Mouse (Mus musculus): ENCODE measurements at regions not wholly inside any gene's neighbourhood (a gene's known extent, or its start where the extent isn't known, plus 50 kb on each side); places are given as distances from the start of the nearest gene placed in this dataset.
A peak's percentile ranks its signal among the peaks of the same experiment; 100 is the strongest.

DNA sequence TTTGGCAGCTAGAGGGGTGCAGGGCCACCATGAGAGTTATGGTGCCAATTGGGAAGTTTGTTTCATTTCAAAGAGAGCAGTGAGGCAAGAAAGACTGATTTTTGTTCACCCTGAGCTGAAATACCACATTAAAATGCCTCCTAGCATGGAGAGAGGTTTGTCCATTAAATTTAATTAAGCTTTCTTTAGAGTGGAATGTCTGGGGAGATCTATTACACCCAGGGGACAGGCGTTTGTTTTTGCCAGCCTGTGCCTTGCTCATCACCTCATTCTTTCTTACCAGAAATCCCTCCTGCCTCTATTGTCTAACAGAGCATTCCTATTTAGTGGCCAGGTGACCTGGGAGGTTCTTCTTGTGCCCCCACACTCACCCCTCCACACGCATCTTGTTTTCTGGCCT, 55.2 kb upstream of the Rcn1 start:
- Histone ChIP-seq H3K27ac (ENCODE audit: control insufficient read depth, insufficient read depth, low read depth, low read length) (no peak overlapping the region), H3K4me1 (ENCODE audit: control insufficient read depth, insufficient read depth, low read length) (no peaks in the 10 kb centered on the region), H3K4me3 (ENCODE audit: control insufficient read depth, low read depth, low read length) (no peak overlapping the region), H3K27me3 (ENCODE audit: control insufficient read depth, insufficient read depth, low read length) (no peaks in the 10 kb centered on the region), H3K36me3 (ENCODE audit: control insufficient read depth, insufficient read depth, low read length) (no peaks in the 10 kb centered on the region)
- TF ChIP-seq POLR2A (IDR thresholded peaks at IDR 0.05; ENCODE audit: control insufficient read depth, low read depth, low read length) (no peak), CTCF (IDR thresholded peaks at IDR 0.05; ENCODE audit: control insufficient read depth, insufficient read depth, insufficient replicate concordance, low read depth, low read length) (no peak)

DNA sequence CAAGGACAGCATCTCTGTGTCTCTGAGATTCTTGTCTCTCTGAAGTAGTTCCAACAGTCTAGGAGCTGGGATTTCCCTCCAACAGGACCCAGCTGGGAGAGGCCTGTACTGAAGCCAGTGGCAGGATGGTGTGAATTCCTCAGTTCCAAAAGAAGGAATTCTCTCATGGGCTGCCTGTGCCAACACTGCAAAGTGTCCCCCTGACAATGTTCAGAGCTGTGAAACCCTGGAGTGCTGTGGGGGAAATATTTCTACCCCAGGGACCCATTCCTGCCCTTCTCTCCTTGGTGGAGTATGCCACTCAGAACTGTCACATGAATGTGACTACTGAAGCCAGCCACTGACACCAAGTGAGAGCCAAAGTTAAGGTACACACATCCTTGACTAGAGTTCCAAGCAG, 55.7 kb upstream of the Rcn1 start:
- H3K27ac ChIP-seq (ENCODE audit: control insufficient read depth, insufficient read depth, low read depth, low read length), result no peak overlapping the region
- no peak overlapping the region for H3K4me3 ChIP-seq (ENCODE audit: control insufficient read depth, low read depth, low read length)
- no peaks in the 10 kb centered on the region for H3K36me3 ChIP-seq (ENCODE audit: control insufficient read depth, insufficient read depth, low read length)
- H3K4me1 ChIP-seq (ENCODE audit: control insufficient read depth, insufficient read depth, low read length), result no peaks in the 10 kb centered on the region
- TF ChIP-seq POLR2A (IDR thresholded peaks at IDR 0.05; ENCODE audit: control insufficient read depth, low read depth, low read length), result no peak
- TF ChIP-seq CTCF (IDR thresholded peaks at IDR 0.05; ENCODE audit: control insufficient read depth, insufficient read depth, insufficient replicate concordance, low read depth, low read length), result no peak
- no peaks in the 10 kb centered on the region for H3K27me3 ChIP-seq (ENCODE audit: control insufficient read depth, insufficient read depth, low read length)

DNA sequence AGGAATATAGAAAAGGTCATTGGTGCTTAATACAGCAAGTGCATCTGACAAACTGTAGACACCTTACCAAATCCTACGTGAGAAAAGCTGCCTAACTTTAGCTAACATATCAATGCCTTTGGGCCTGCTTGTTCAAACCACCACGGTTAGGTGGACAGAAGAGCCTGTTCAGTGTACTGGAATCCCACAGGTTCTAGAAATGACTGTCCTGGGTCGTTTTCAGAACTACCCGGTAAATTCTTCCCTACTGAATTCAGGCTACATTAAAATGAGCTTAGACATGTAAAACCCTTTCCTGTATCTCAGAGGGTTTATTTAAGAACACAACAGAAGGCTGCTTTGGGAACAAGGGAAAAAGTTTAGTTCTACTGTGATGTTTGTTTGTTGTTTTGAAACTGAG, 59.5 kb upstream of the Rcn1 start:
- Histone ChIP-seq H3K4me3 (ENCODE audit: control insufficient read depth, low read depth, low read length) (no peak overlapping the region), H3K4me1 (ENCODE audit: control insufficient read depth, insufficient read depth, low read length) (no peaks in the 10 kb centered on the region), H3K36me3 (ENCODE audit: control insufficient read depth, insufficient read depth, low read length) (no peaks in the 10 kb centered on the region), H3K27me3 (ENCODE audit: control insufficient read depth, insufficient read depth, low read length) (no peaks in the 10 kb centered on the region), H3K27ac (ENCODE audit: control insufficient read depth, insufficient read depth, low read depth, low read length) (no peak overlapping the region)
- TF ChIP-seq CTCF (IDR thresholded peaks at IDR 0.05; ENCODE audit: control insufficient read depth, insufficient read depth, insufficient replicate concordance, low read depth, low read length), result no peak
- TF ChIP-seq POLR2A (IDR thresholded peaks at IDR 0.05; ENCODE audit: control insufficient read depth, low read depth, low read length), result no peak

DNA sequence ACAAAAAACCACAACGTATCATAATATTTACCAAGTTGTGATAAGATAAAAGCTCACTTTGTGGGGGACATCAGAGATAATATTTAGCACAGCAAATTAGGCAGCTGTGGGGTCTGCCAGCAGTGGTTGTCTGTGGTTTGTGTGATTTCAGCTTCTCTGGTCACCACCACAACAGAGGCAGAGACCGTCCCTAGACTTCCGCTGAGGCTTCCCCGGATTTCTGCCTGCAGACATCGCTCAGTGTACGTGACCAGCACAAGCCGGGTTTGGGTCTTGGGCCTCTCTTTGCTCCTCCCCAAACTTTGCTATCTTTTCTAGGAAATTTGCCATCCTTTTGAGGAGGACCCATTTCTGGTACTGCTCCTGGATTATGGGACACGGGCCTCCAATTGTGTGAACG, 60.4 kb upstream of the Rcn1 start:
- Histone ChIP-seq H3K4me1 (ENCODE audit: control insufficient read depth, insufficient read depth, low read length) (no peaks in the 10 kb centered on the region), H3K27ac (ENCODE audit: control insufficient read depth, insufficient read depth, low read depth, low read length) (no peak overlapping the region), H3K36me3 (ENCODE audit: control insufficient read depth, insufficient read depth, low read length) (no peaks in the 10 kb centered on the region), H3K4me3 (ENCODE audit: control insufficient read depth, low read depth, low read length) (no peak overlapping the region), H3K27me3 (ENCODE audit: control insufficient read depth, insufficient read depth, low read length) (no peaks in the 10 kb centered on the region)
- TF ChIP-seq POLR2A (IDR thresholded peaks at IDR 0.05; ENCODE audit: control insufficient read depth, low read depth, low read length) (no peak), CTCF (IDR thresholded peaks at IDR 0.05; ENCODE audit: control insufficient read depth, insufficient read depth, insufficient replicate concordance, low read depth, low read length) (no peak)

DNA sequence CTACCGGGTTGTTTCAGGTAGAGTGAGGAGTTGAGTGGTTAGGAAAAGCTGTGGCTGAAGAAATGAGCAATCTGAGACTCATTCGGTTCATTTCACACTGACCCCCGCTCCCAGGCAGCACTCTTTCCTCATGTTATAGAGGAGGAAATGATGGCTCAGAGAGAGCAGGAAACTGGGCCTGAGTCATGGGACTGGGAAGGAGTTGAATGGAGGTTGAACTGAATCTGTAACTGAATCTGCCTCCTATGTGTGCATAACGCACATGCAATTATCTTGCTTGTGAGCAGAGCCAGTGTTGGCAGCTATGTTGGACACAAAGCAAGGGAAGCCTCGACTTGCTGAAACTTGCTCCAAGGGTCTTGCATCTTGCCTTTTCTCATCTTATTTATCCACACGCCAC, 66.5 kb upstream of the Rcn1 start:
- Histone ChIP-seq H3K4me3 (ENCODE audit: control insufficient read depth, low read depth, low read length) (no peak overlapping the region), H3K4me1 (ENCODE audit: control insufficient read depth, insufficient read depth, low read length) (no peaks in the 10 kb centered on the region)
- TF ChIP-seq CTCF (IDR thresholded peaks at IDR 0.05; ENCODE audit: control insufficient read depth, insufficient read depth, insufficient replicate concordance, low read depth, low read length) (no peak), POLR2A (IDR thresholded peaks at IDR 0.05; ENCODE audit: control insufficient read depth, low read depth, low read length) (no peak)

DNA sequence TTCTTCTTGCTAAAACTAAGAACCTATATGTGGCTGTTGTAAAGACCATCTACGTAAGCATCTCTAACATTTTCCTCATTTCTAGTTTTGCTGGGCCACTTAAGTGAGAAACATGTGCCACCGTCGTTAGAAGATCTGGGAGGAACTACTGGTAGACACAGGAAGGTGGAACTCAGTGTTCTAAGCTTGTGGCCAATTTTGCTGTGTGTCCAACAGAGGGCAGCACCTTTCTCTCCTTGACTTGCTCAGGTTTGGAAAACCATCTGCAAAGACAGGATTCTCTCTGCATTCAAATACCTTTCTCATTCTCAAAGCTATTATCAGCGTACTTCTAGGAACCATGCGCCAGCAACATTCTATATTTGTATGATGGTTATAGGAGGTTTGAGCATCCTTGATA, 69.8 kb upstream of the Rcn1 start:
- no peaks in the 10 kb centered on the region for H3K27me3 ChIP-seq (ENCODE audit: control insufficient read depth, insufficient read depth, low read length)
- no peaks in the 10 kb centered on the region for H3K36me3 ChIP-seq (ENCODE audit: control insufficient read depth, insufficient read depth, low read length)
- H3K4me3 ChIP-seq (ENCODE audit: control insufficient read depth, low read depth, low read length), result no peak overlapping the region
- TF ChIP-seq POLR2A (IDR thresholded peaks at IDR 0.05; ENCODE audit: control insufficient read depth, low read depth, low read length) (no peak), CTCF (IDR thresholded peaks at IDR 0.05; ENCODE audit: control insufficient read depth, insufficient read depth, insufficient replicate concordance, low read depth, low read length) (no peak)
- H3K4me1 ChIP-seq (ENCODE audit: control insufficient read depth, insufficient read depth, low read length), result no peaks in the 10 kb centered on the region
- H3K27ac ChIP-seq (ENCODE audit: control insufficient read depth, insufficient read depth, low read depth, low read length), result no peak overlapping the region

More for the DNA sequence above, 66.5 kb upstream of the Rcn1 start:
- Histone ChIP-seq H3K36me3 (ENCODE audit: control insufficient read depth, insufficient read depth, low read length) (no peaks in the 10 kb centered on the region), H3K27ac (ENCODE audit: control insufficient read depth, insufficient read depth, low read depth, low read length) (no peak overlapping the region), H3K27me3 (ENCODE audit: control insufficient read depth, insufficient read depth, low read length) (no peaks in the 10 kb centered on the region)

DNA sequence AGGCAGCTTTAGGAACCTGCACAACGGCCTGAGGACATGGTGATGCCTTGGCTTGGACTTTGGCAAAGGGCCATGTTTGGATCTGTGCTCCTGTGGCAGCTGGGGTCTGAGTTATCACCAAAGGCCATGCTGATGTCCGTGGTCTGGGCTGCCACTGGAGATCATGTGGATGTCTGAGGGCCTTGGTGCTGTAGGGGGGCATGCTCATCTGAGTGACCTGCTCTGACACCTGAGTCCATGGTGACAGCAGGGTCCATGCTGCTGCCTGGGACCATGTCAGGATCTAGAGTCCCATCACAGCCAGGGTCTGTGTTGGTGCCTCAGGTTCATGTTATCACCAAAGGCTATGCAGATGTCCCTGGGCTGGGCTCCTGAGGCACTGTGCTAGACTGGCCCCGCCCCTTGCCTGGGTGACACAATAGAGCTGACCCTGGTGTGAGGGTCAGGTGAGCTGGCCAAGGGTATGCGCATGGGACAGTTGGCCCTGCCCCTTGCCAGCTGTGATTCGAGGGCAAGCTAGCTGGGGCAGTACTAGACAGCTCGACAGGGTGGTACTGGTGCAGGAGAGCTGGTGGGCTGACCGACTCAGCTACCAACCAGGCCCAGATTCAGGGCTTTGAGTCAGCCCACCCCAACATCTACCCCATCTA, 77.0 kb upstream of the Rcn1 start:
- H3K27me3 ChIP-seq (ENCODE audit: control insufficient read depth, insufficient read depth, low read length), result no peaks in the 10 kb centered on the region
- H3K27ac ChIP-seq (ENCODE audit: control insufficient read depth, insufficient read depth, low read depth, low read length), result no peak overlapping the region
- TF ChIP-seq POLR2A (IDR thresholded peaks at IDR 0.05; ENCODE audit: control insufficient read depth, low read depth, low read length) (peak; percentile 41; the same call in 1 of the 2 replicates), CTCF (IDR thresholded peaks at IDR 0.05; ENCODE audit: control insufficient read depth, insufficient read depth, insufficient replicate concordance, low read depth, low read length) (no peak)
- H3K4me3 ChIP-seq (ENCODE audit: control insufficient read depth, low read depth, low read length), result peak overlapping the region; percentile 54
- H3K36me3 ChIP-seq (ENCODE audit: control insufficient read depth, insufficient read depth, low read length), result no peaks in the 10 kb centered on the region
- H3K4me1 ChIP-seq (ENCODE audit: control insufficient read depth, insufficient read depth, low read length), result no peaks in the 10 kb centered on the region
